Comparison of ENCODE assay signal across 8 mouse cellular contexts in genomic region chr8:109736819-109737218, GRCm38 (mm10). TPM values are rescaled to one million over a fixed set of nuclear protein-coding genes. Genes with fewer than 3 reads are reported as not detected.
DNase-seq lines count a peak whose midpoint lies in the region; ATAC-seq and TF ChIP-seq lines count a peak whose summit lies in the region.

No protein-coding gene starts in this region.

- 3% methylated on average over 8 of the region's 8 CpGs for WGBS in lung, embryonic 15.5 days
- WGBS in embryonic facial prominence, embryonic 13.5 days = 4% methylated on average over 8 of the region's 8 CpGs
- 4% methylated on average over 8 of the region's 8 CpGs for WGBS in midbrain, postnatal 0 days

- no peak for DNase-seq in lung, postnatal 36 days
- DNase-seq in midbrain, postnatal 0 days (ENCODE audit: low spot score) = no peak
- no peak for DNase-seq in c-Kit-positive CD71-positive TER-119-positive erythroid progenitor cells, embryonic 14.5 days (ENCODE audit: low spot score)
- DNase-seq in ovary, adult 18-20 months (ENCODE audit: low spot score) = no peak

- H3K9ac ChIP-seq in lung, embryonic 15.5 days = peak overlapping the region; percentile 99
- H3K9ac ChIP-seq in embryonic facial prominence, embryonic 13.5 days = peak overlapping the region; percentile 93
- peak overlapping the region; percentile 94 for H3K9ac ChIP-seq in midbrain, postnatal 0 days (replicated peaks; ENCODE audit: low read length, poor library complexity, severe bottlenecking)

- peaks cover 25% of the 10 kb centered on the region for H3K36me3 ChIP-seq in lung, embryonic 15.5 days
- H3K36me3 ChIP-seq in embryonic facial prominence, embryonic 13.5 days = peaks cover 31% of the 10 kb centered on the region
- peaks cover 27% of the 10 kb centered on the region for H3K36me3 ChIP-seq in midbrain, postnatal 0 days (ENCODE audit: insufficient read depth, low read length)

- H3K27ac ChIP-seq in lung, embryonic 15.5 days = peak overlapping the region; percentile 72; the same call in 1 of the 2 replicates
- peak overlapping the region; percentile 68; the same call in 1 of the 2 replicates for H3K27ac ChIP-seq in embryonic facial prominence, embryonic 13.5 days
- peak overlapping the region; percentile 59; the same call in 1 of the 2 replicates for H3K27ac ChIP-seq in midbrain, postnatal 0 days (ENCODE audit: low read depth, low read length)

- H3K9me3 ChIP-seq in lung, embryonic 15.5 days = no peaks in the 10 kb centered on the region
- H3K9me3 ChIP-seq in embryonic facial prominence, embryonic 13.5 days = no peaks in the 10 kb centered on the region
- no peaks in the 10 kb centered on the region for H3K9me3 ChIP-seq in midbrain, postnatal 0 days (ENCODE audit: low read length)

- H3K4me2 ChIP-seq in lung, embryonic 15.5 days = peak overlapping the region; percentile 75
- H3K4me2 ChIP-seq in embryonic facial prominence, embryonic 13.5 days = peak overlapping the region; percentile 90
- H3K4me2 ChIP-seq in midbrain, postnatal 0 days (ENCODE audit: low read depth, low read length, poor library complexity, severe bottlenecking) = peak overlapping the region; percentile 89

- TF ChIP-seq CTCF in midbrain, postnatal 0 days (IDR thresholded peaks at IDR 0.05) = no peak

- H3K4me1 ChIP-seq in lung, embryonic 15.5 days = peaks cover 12% of the 10 kb centered on the region
- peaks cover 14% of the 10 kb centered on the region for H3K4me1 ChIP-seq in embryonic facial prominence, embryonic 13.5 days
- H3K4me1 ChIP-seq in midbrain, postnatal 0 days (ENCODE audit: insufficient read depth, low read length) = peaks cover 9% of the 10 kb centered on the region; the same call in 1 of the 2 replicates

- H3K27me3 ChIP-seq in lung, embryonic 15.5 days = no peaks in the 10 kb centered on the region
- H3K27me3 ChIP-seq in embryonic facial prominence, embryonic 13.5 days = no peaks in the 10 kb centered on the region
- H3K27me3 ChIP-seq in midbrain, postnatal 0 days (ENCODE audit: insufficient read depth, low read length) = no peaks in the 10 kb centered on the region

- 0 out of 2 replicates have a peak, but pooled peaks have one; percentile 3 for ATAC-seq in lung, embryonic 15.5 days (ENCODE audit: borderline replicate concordance, extremely low read depth, low FRiP score, low TSS enrichment)
- ATAC-seq in embryonic facial prominence, embryonic 13.5 days (ENCODE audit: insufficient number of reproducible peaks, insufficient read depth, low FRiP score, low TSS enrichment, low read depth) = no peak
- peak; percentile 14 for ATAC-seq in inflammation-experienced regulatory T-cells, adult 6 months
- ATAC-seq in midbrain, postnatal 0 days (ENCODE audit: low FRiP score) = no peak; the same call in 1 of the 2 replicates
- ATAC-seq in cerebellum, adult (ENCODE audit: insufficient number of reproducible peaks, low FRiP score, low TSS enrichment) = no peak

- peak overlapping the region; percentile 96 for H3K4me3 ChIP-seq in lung, embryonic 15.5 days
- H3K4me3 ChIP-seq in embryonic facial prominence, embryonic 13.5 days = peak overlapping the region; percentile 91
- peak overlapping the region; percentile 95 for H3K4me3 ChIP-seq in midbrain, postnatal 0 days (ENCODE audit: low read depth, low read length)

RNA-seq across cellular contexts. Expression of gene Atxn1l, which starts 0.7 kb away (rescaled TPM):
- polyA plus RNA-seq in lung, embryonic 15.5 days (2015; fragmentation: Nextera tagmentation; extraction: Ambion mirVana) = 7.0 and 7.9 TPM in 2 replicates
- polyA plus RNA-seq in embryonic facial prominence, embryonic 13.5 days (2015; fragmentation: Nextera tagmentation; extraction: Ambion mirVana) = 7.6 and 7.9 TPM in 2 replicates
- 1 to 10 TPM; 3.0 to 4.6 (median 3.2) TPM for polyA plus RNA-seq in inflammation-experienced regulatory T-cells, adult 6 months (2017; shearing (Covaris generic))
- total RNA-seq in midbrain, postnatal 0 days (2014; rRNA removed) = 12.4 and 16.9 TPM in 2 replicates
- polyA plus RNA-seq in midbrain, postnatal 0 days (2015; fragmentation: Nextera tagmentation; extraction: Ambion mirVana) = 1.8 and 3.9 TPM in 2 replicates

RNA-seq across cellular contexts. Expression of gene Zfp821, which starts 31.5 kb away (rescaled TPM):
- 24.8 and 26.0 TPM in 2 replicates for polyA plus RNA-seq in lung, embryonic 15.5 days (2015; fragmentation: Nextera tagmentation; extraction: Ambion mirVana)
- 43.7 and 46.7 TPM in 2 replicates for polyA plus RNA-seq in embryonic facial prominence, embryonic 13.5 days (2015; fragmentation: Nextera tagmentation; extraction: Ambion mirVana)
- 1 to 10 TPM; 3.5 to 9.7 (median 6.0) TPM for polyA plus RNA-seq in inflammation-experienced regulatory T-cells, adult 6 months (2017; shearing (Covaris generic))
- 68.2 and 72.9 TPM in 2 replicates for total RNA-seq in midbrain, postnatal 0 days (2014; rRNA removed)
- polyA plus RNA-seq in midbrain, postnatal 0 days (2015; fragmentation: Nextera tagmentation; extraction: Ambion mirVana) = 54.3 and 58.7 TPM in 2 replicates

RNA-seq across cellular contexts. Expression of gene Ap1g1, which starts 41.5 kb away (rescaled TPM):
- 41.9 and 44.2 TPM in 2 replicates for polyA plus RNA-seq in lung, embryonic 15.5 days (2015; fragmentation: Nextera tagmentation; extraction: Ambion mirVana)
- polyA plus RNA-seq in embryonic facial prominence, embryonic 13.5 days (2015; fragmentation: Nextera tagmentation; extraction: Ambion mirVana) = 43.0 and 43.3 TPM in 2 replicates
- 10 to 100 TPM; 30.6 to 35.3 (median 31.2) TPM for polyA plus RNA-seq in inflammation-experienced regulatory T-cells, adult 6 months (2017; shearing (Covaris generic))
- 74.4 and 94.0 TPM in 2 replicates for total RNA-seq in midbrain, postnatal 0 days (2014; rRNA removed)
- polyA plus RNA-seq in midbrain, postnatal 0 days (2015; fragmentation: Nextera tagmentation; extraction: Ambion mirVana) = 32.8 and 40.2 TPM in 2 replicates

RNA-seq across cellular contexts. Expression of gene Ist1, which starts 43.8 kb away (rescaled TPM):
- 136 and 140 TPM in 2 replicates for polyA plus RNA-seq in lung, embryonic 15.5 days (2015; fragmentation: Nextera tagmentation; extraction: Ambion mirVana)
- polyA plus RNA-seq in embryonic facial prominence, embryonic 13.5 days (2015; fragmentation: Nextera tagmentation; extraction: Ambion mirVana) = 169 and 179 TPM in 2 replicates
- polyA plus RNA-seq in inflammation-experienced regulatory T-cells, adult 6 months (2017; shearing (Covaris generic)) = 100 to 1,000 TPM; 103 to 143 (median 127) TPM
- total RNA-seq in midbrain, postnatal 0 days (2014; rRNA removed) = 96.1 and 107 TPM in 2 replicates
- 109 and 110 TPM in 2 replicates for polyA plus RNA-seq in midbrain, postnatal 0 days (2015; fragmentation: Nextera tagmentation; extraction: Ambion mirVana)

Comparison
In these comparisons a context has a peak if more than half of its experiments do, and no peak if none do; other contexts are left out.
1. ATAC-seq: peak in lung, embryonic 15.5 days (single experiment) and inflammation-experienced regulatory T-cells, adult 6 months (single experiment); none in embryonic facial prominence, embryonic 13.5 days (single experiment), midbrain, postnatal 0 days (single experiment) and cerebellum, adult (single experiment).
2. Peak in every context shown above with its lines, with median percentiles within 50 percentile points of each other: H3K27ac ChIP-seq, H3K4me2 ChIP-seq, H3K4me3 ChIP-seq and H3K9ac ChIP-seq.